Mouse (Mus musculus) lung, postnatal 4 days (tissue): ENCODE measurements around the gene Pctp.

ENCODE experiments used
- DNase-seq, 2 experiments: peaks; one replicate each; pipeline ENCODE4 v3.0.0; 2021

Gene Pctp

DNA sequence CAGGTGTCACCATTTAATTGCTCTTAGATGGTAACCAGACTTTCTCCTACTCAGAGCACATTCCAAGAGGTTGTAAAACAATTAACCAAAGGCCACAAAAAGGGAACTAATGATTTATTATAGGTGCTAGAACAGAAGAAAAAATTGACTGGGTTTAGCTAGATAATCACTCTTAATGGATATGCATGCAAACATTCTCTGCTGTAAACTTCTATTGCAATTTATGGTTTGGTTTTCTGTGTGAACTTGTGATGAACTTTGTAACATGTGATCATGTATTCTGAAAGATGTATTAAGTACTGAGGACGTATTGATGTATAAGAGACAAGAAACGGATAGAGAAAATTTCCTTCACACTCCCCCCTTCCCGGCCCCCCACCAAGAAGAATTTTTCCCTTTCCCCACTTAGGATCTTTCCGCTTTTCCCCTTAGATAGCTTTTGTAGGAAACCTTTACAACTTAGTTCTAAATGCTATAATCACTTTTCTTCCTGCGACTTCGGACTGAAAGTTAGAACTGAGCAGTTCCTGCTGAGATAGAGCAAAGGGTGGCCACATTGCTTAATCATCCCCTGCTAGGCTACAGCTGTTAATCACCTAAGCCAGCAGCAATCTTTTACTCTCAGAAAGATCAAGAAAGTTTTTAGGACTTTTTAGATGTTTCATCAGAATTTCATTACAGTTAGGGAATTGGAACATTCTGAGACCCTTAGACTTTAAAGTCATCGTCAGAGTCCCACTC lies 5.3 kb upstream of the Pctp start:
- no peak for DNase-seq

- no peak for DNase-seq
Measured at GRCm38 (mm10) chr11:90006111-90006510, 3.4 kb upstream of the Pctp start.

DNA sequence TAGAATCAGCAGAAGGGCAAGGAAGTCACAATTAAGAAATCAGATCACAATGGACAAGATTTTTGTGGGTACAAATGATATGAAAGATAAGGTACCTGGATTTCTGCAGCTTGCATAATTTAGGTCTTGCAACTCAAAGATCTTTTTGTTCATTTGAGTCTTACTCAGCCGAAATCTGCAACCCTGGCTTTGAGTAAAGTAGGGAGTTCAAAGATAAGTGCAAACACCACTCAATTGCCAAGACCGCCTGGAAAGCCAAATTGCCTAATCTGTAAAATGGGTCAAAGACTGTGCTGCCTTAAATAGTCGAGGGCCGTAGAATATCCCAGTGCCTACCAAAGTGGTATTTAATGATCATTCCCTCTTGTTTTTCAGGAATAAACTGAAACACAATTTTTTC lies 692 bp upstream of the Pctp start:
- DNase-seq = no peak

DNA sequence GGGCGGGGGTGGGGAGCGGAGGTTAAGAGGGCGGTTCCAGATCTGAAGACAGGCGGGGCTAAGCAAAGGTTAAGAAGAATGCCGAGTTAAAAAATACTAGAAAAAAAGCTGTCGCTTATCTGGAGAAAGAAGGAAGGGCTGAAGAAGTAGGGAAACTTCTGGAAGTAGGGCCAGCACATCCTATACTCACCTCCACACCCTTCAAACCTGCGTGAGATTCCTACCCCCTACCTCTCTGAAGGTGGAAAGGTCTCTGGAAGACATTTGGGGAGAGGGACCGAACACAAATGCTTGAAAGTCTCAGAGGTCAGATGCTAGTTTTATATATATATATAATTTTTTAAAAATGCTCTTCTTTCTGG lies 274 bp upstream of the Pctp start:
- no peak for DNase-seq

DNA sequence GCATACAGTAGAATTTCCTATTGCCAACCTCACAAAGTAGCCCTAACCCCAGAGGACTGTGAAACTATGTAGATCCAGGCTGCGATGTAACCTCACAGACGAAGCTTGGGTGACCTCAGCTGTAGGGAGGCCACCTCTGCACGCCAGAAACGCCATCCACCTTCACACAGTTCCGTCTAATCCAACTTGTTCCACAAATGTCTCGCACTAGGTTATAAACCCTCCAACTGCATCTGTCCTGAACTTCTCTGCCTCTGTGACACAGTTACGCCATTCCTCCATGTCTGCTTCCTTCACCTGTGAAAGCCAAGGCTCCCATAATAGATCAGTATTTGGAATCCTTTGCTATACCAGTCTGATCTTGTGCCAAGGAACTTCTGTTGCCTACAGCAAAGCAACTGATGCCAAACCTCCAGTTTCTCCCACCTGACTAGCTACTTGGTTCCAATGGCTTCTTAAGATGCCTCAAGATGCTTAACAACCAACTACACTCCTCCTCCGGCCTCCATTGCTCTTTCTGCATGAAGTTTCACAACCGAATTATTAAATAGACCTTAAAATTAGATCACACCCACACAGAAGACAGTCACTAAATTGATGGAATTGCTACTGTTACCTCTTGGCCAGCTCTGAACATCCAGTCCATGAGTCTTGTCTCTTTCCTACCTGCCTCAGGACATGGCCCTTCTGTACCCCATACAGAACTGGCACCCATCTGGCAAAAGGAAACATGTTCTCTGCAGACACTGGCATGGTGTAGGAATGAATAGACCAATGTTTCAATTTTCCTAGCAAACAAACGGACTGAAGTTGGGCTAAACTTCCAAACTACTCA lies 1.1 kb downstream of the Pctp start:
- no peak for DNase-seq

GRCm38 (mm10) chr11:90000666-90001065 lies 2.0 kb downstream of the Pctp start:
- DNase-seq = no peak

GRCm38 (mm10) chr11:89998996-89999770 lies 3.5 kb downstream of the Pctp start:
- DNase-seq = no peak

DNA sequence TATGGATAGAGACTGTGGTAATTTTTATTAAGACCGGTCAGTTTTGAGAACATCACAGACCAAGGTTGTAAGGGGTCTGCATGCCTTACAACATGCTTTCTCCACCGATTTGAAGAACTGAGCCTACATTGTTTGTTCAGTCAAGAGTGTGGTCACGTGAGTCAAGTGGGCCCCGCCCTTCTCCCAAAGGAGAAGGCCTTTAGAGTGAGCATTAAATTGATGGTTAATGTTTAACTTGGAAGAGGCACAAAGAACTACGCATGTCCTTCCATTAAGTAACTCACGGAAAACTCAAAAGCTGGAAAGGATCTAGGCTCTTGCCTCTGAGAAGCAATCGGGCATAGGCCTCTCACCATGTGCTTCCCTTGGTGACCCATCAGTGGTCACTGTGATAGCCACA lies 5.8 kb downstream of the Pctp start:
- peak; percentile 40 to 66 for DNase-seq

GRCm38 (mm10) chr11:89996406-89996805 lies 6.3 kb downstream of the Pctp start:
- no peak for DNase-seq

DNA sequence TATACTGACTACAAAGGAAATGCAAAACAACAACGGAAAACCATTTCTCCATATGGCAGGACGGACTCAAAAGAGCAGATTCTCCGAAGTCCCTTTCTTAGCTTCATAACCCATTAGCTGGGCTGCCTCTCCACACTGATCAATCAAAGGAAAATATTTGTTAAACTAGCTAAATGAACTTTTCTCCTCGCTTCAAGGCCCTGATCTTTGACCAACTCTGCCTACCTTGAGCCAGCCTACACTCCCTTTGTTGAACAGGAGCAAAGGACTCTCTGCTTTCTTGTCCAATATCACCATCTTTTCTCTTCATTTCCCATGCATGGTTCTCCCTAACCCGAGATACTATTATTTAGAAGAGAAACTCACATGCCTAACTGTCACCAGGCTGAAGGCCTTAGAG lies 7.1 kb downstream of the Pctp start:
- no peak for DNase-seq

GRCm38 (mm10) chr11:89994706-89995105 lies 8.0 kb downstream of the Pctp start:
- DNase-seq = no peak

GRCm38 (mm10) chr11:89991661-89992060 lies 11.0 kb downstream of the Pctp start:
- DNase-seq = no peak

DNA sequence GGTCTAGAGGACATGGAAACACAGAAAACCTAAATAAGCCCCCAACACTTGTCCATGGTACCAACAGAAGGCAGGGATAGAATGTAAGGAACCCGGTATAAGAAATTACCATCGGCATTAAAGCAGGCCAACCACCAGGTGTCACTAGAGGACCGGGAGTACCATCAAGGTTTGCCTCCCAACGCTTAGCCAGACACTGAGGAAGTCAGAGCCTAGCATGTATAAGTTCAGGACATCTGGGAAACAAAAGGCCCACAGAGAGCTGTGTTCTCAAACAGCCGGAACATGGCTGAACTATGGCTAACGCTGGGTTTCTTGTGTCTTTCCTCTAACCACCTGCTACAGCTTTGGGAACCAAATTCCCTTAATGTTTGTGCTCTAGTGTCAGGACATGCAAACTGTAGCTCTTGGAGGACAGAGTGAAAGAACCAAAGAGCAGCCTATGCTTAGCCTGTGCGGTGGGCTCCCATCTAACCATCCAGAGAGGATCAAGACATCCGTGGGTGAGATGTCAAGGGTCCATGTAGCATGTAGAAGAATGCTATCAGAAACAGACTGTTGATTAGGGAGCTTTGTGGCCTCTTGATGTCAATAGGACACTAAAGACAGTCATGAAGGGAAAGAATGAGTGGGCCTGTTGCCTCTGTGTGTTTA lies 13.6 kb downstream of the Pctp start:
- DNase-seq = peak; percentile 62 to 84

- no peak for DNase-seq
Measured at GRCm38 (mm10) chr11:89986516-89986915, 16.2 kb downstream of the Pctp start.

DNA sequence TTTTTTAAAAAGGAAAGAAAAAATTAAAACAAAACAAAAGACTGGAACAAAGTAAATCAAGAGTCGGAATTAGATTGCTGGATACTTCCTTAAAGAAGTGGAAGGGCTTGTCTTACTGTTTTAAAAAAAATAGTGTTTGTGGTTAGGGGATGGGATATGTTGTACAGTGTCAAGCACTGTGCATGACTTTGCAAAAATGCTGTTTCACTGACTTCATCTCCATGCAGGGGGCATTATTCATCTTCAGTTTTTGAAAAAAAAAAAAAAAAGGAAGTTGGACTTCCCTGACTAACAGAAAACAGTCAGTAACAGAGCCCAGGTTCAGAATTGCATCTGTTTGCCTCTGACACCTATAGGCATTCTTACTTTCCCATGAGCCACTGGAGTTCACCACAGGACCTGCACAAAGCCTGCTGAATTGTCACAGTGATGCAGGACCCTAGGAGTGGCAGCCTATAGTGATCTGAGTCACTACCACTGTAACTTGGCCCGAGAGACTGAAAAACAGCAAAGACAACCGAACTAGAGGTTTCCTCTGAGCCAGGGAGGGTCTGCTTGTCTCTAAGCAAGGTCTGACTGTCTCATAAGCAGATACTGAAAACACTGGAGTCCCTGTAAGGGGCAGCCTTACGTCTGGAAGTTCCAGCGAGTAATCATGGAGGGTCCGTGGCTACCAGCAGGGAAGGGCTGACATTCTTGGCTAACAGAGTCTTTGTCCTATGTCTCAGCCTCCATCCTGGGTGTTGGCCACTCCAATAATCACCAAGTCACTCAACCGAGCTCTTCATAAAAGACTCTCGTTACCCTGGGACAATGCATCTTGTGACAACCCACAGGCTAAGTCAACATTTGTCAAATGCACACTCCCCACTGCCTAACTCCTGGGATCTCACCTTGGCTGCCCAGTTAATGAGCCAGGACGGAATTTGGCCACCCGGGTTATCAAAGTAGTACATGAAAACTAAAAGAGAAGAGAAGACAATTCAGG lies 17.2 kb downstream of the Pctp start:
- DNase-seq = no peak

DNA sequence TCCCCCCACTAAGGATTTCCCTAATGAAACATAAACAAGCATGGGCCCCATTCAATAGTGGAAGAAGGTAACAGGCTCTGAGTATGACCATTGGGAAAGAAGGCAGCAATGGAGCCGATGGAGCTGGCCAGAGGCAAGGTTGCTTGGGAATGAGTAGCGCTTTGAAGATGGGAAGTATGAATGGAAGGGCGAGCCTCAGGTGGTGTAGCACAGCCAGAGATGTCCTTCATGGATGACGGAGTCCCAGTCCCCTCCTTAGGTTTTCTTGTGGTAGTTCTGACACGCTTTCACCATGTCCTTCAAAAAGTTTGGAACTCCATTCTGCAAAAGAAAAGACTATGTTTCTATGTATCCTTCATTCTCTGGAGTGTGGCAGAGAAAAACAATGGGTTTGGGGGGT lies 18.3 kb downstream of the Pctp start:
- no peak for DNase-seq

GRCm38 (mm10) chr11:89982918-89983317 lies 19.8 kb downstream of the Pctp start:
- no peak for DNase-seq

DNA sequence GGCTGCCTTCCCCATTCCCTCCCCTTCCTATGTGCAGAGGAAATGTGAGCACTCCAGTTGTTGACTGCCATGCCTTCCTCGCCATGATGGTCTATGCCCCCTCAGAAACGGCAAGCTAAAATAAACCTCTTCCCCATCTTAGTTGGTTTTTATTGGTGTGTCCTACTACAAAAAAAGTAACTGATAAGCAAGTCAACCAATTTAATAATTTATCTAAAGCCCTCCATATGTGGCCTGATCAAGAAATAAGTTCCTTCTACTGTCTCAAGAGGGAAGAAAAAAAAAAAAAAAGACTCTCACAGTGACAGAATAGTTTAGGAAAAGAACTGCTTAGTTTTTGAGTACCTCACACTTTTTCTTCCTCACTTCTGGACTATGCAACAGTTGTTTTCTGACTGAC lies 22.6 kb downstream of the Pctp start:
- no peak for DNase-seq

DNA sequence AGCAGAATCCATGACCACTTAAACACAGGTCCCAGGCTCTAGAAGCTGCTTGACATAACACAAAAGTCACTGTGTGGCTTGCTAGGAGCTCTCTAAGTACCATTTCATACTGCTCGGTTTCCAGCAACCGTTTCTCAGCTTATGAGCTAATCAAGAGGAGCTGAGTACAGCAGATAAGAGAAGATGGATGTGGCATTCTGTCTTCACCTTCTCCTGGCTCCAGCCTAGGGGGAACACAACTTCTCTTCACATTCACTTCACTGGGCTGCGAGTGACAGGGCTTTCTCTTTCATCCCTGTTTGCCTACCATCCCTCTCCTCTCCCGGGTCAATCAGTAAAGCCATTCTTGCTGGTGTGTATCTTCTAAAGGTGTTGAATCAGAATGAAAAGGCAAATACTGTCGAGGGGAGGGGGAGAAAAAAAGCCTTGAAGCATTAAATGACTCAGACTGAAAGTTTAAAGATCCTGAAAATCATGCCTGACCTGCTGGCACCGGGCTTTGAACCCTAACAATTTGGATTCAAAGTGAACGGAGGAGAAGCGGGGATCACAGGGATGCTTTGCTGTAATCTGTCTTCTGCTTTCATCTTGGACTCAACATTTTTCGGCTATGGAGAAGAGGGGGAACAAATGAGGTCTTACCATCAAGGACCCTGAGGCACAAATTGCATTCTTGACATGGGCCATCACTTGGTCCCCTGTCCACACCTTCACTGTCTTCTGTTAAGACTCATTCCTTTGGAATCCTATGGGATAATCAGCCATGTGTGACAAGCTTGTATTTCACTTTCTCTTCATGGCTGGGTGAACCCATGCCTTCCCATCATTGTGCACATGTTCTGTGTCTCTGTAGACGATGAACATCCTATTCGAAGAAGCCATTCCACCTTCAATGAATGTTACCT lies 23.5 kb downstream of the Pctp start:
- no peak for DNase-seq

- DNase-seq = peak; percentile 72 to 76
Measured at GRCm38 (mm10) chr11:89978353-89978831, 24.3 kb downstream of the Pctp start.
